Mouse (Mus musculus) cortical plate, adult 2 months (tissue): ENCODE results near the gene Ncs1.

Source experiments
- CTCF ChIP-seq: fragments of 200-500 bp; IDR thresholded peaks from 2 replicates; pipeline ENCODE4 v1.5.1; 2011; ENCODE audit warnings: mild to moderate bottlenecking, control low read depth, low read length; ENCODE audit not compliant: insufficient read depth; ENCODE audit errors: extremely low read depth
- POLR2A ChIP-seq: fragments of 200-500 bp; IDR thresholded peaks from 2 replicates; pipeline ENCODE4 v1.6.1; 2011; ENCODE audit warnings: mild to moderate bottlenecking, low read length, control low read depth; ENCODE audit not compliant: insufficient read depth; ENCODE audit errors: extremely low read depth

GRCm38 (mm10) chr2:31202956-31203355 is 42.7 kb upstream of the Ncs1 start:
- TF ChIP-seq CTCF (no peak), POLR2A (no peak)
